20 mouse cellular contexts compared by ENCODE assay signal in genomic region chr5:66572086-66572855, GRCm38 (mm10). TPM values are rescaled to one million over a fixed set of nuclear protein-coding genes. Genes with fewer than 3 reads are reported as not detected.
A peak's percentile ranks its signal among the peaks of the same experiment; 100 is the strongest.
DNase-seq lines count a peak whose midpoint lies in the region; ATAC-seq and TF ChIP-seq lines count a peak whose summit lies in the region.
"Had no signal": no experiment of that assay in that cellular context is flagged by ENCODE, and none has a peak within 500 bp of the region (broad histone marks: within the 10 kb centered on the region; RNA-seq: fewer than 3 reads in every experiment).

No protein-coding gene starts in this region.

- H3K9ac ChIP-seq in lung, embryonic 15.5 days, result no peak overlapping the region
- no peak overlapping the region for H3K9ac ChIP-seq in midbrain, embryonic 13.5 days (replicated peaks)
- H3K9ac ChIP-seq: embryonic facial prominence, embryonic 13.5 days; midbrain, embryonic 12.5 days had no signal

- no peak for DNase-seq in gastrocnemius, adult 2 months
- DNase-seq in gastrocnemius, postnatal 14 days, result no peak
- DNase-seq in urinary bladder, postnatal 14 days (ENCODE audit: low spot score), result peak; percentile 46
- DNase-seq in urinary bladder, postnatal 10 days (ENCODE audit: low spot score), result no peak
- DNase-seq in testis, postnatal 14 days (ENCODE audit: low spot score), result no peak
- no peak for DNase-seq in c-Kit-positive CD71-positive TER-119-positive erythroid progenitor cells, embryonic 14.5 days (ENCODE audit: low spot score)
- DNase-seq: cerebellum, adult 11 months; heart, postnatal 14 days; kidney, postnatal 10 days; layer of hippocampus, adult 9-11 months; liver; thymus, postnatal 36 days had no signal

- TF ChIP-seq CTCF in gastrocnemius, adult 2 months (IDR thresholded peaks at IDR 0.05), result no peak

- no peaks in the 10 kb centered on the region for H3K9me3 ChIP-seq in lung, embryonic 15.5 days
- no peaks in the 10 kb centered on the region for H3K9me3 ChIP-seq in midbrain, embryonic 13.5 days
- H3K9me3 ChIP-seq: embryonic facial prominence, embryonic 13.5 days; forebrain, embryonic 10.5 days; midbrain, embryonic 12.5 days had no signal

- no peaks in the 10 kb centered on the region for H3K27me3 ChIP-seq in lung, embryonic 15.5 days
- no peaks in the 10 kb centered on the region for H3K27me3 ChIP-seq in midbrain, embryonic 13.5 days
- H3K27me3 ChIP-seq: embryonic facial prominence, embryonic 13.5 days; midbrain, embryonic 12.5 days had no signal

- ATAC-seq in lung, embryonic 15.5 days (ENCODE audit: borderline replicate concordance, extremely low read depth, low FRiP score, low TSS enrichment), result no peak
- ATAC-seq in midbrain, embryonic 13.5 days, result no peak
- ATAC-seq: hindbrain, postnatal 0 days had no signal

- no peaks in the 10 kb centered on the region for H3K36me3 ChIP-seq in lung, embryonic 15.5 days
- no peaks in the 10 kb centered on the region for H3K36me3 ChIP-seq in midbrain, embryonic 13.5 days
- H3K36me3 ChIP-seq: embryonic facial prominence, embryonic 13.5 days; forebrain, embryonic 10.5 days; midbrain, embryonic 12.5 days had no signal

- peak overlapping the region; percentile 61 for H3K27ac ChIP-seq in gastrocnemius, adult 2 months
- peak overlapping the region; percentile 13; the same call in 1 of the 2 replicates for H3K27ac ChIP-seq in lung, embryonic 15.5 days
- H3K27ac ChIP-seq in midbrain, embryonic 13.5 days, result no peak overlapping the region
- H3K27ac ChIP-seq: embryonic facial prominence, embryonic 13.5 days; forebrain, embryonic 10.5 days; hindbrain, postnatal 0 days; macrophage; midbrain, embryonic 12.5 days had no signal

- WGBS in lung, embryonic 15.5 days, result 59% methylated on average over 13 of the region's 13 CpGs
- 81% methylated on average over 13 of the region's 13 CpGs for WGBS in midbrain, embryonic 13.5 days

- intact Hi-C loops in gastrocnemius, adult 2 months (cut with DNase I), result no loop called here
- intact Hi-C loops in gastrocnemius, postnatal 14 days (cut with DNase I; ENCODE audit: low total_unique reads), result no loop called here

- no peak overlapping the region for H3K4me2 ChIP-seq in lung, embryonic 15.5 days
- H3K4me2 ChIP-seq in midbrain, embryonic 13.5 days (replicated peaks), result no peak overlapping the region
- H3K4me2 ChIP-seq: embryonic facial prominence, embryonic 13.5 days; midbrain, embryonic 12.5 days had no signal

- H3K4me3 ChIP-seq in gastrocnemius, adult 2 months, result no peak overlapping the region
- no peak overlapping the region for H3K4me3 ChIP-seq in lung, embryonic 15.5 days
- H3K4me3 ChIP-seq in midbrain, embryonic 13.5 days (replicated peaks), result no peak overlapping the region
- H3K4me3 ChIP-seq: embryonic facial prominence, embryonic 13.5 days; forebrain, embryonic 10.5 days; midbrain, embryonic 12.5 days; myocyte had no signal

- H3K4me1 ChIP-seq in lung, embryonic 15.5 days, result peaks cover 36% of the 10 kb centered on the region
- H3K4me1 ChIP-seq in midbrain, embryonic 13.5 days (replicated peaks), result peaks cover 34% of the 10 kb centered on the region

RNA-seq across cellular contexts. Expression of gene Apbb2, which starts 46.3 kb away (rescaled TPM):
- total RNA-seq in gastrocnemius, adult 2 months (2021), result 10 to 100 TPM; 35.9 to 43.2 TPM
- 10 to 100 TPM; 41.0 to 48.3 TPM for total RNA-seq in gastrocnemius, postnatal 14 days (2021)
- 44.0 and 49.8 TPM in 2 replicates for polyA plus RNA-seq in lung, embryonic 15.5 days (2015; fragmentation: Nextera tagmentation; extraction: Ambion mirVana)
- polyA plus RNA-seq in midbrain, embryonic 13.5 days (2015; fragmentation: Nextera tagmentation; extraction: Ambion mirVana), result 93.4 and 94.6 TPM in 2 replicates
